Mouse (Mus musculus): ENCODE results near the gene Slc25a10.

DNA sequence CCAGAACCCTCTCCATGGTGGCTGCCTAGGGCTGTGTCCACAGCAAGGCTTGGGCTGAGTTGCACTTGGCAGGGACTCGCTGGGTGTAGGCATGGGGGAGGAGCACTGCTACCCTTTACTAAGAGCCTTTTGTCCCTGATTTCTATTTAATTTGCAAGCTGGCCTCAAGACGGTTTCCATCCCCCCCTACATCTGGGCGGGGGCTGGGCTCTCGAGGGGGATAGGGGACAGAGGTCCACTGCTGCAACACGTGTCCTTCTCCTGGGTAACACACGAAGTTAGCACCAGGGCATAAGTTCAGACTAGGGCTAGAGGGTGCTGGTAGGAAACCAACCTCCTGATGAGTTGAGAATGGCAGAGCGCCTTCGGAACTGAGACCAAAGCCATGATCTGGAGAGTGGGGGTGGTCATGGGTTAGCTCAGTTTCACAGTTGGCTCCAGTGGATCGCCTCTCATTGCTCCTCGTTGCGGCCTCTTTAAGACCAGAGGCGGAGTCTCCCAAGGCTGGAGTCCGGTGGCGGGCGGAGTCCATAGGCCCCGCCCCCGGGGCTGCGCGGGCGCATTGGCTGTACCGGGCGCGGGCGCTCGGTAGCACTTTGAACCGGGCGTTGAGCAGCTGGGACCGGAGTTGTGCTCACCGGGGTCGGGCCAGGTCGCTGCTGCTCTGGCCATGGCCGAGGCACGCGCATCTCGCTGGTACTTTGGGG lies at the start of gene Slc25a10:
- no peak for TF ChIP-seq CTCF (IDR thresholded peaks at IDR 0.05; ENCODE audit: insufficient read depth, low read depth, low read length)
- TF ChIP-seq POLR2A (IDR thresholded peaks at IDR 0.05; ENCODE audit: insufficient read depth, low read depth, low read length): peak; percentile 17; the same call in 1 of the 2 replicates
